Mouse (Mus musculus) ES-Bruce4 (cell line): ENCODE results near the gene Ankrd52.
A peak's percentile ranks its signal among the peaks of the same experiment; 100 is the strongest.

ENCODE experiments used
- CTCF ChIP-seq: IDR thresholded peaks from one replicate; pipeline ENCODE4 v1.8.1; 2011; ENCODE audit warnings: low read depth, low read length
- EP300 ChIP-seq: IDR thresholded peaks from 2 replicates; pipeline ENCODE4 v1.6.1; 2011; ENCODE audit warnings: low read depth, low read length; ENCODE audit not compliant: insufficient read depth
- POLR2A ChIP-seq: IDR thresholded peaks from one replicate; pipeline ENCODE4 v1.8.1; 2011; ENCODE audit warnings: low read length; ENCODE audit not compliant: insufficient read depth

- TF ChIP-seq CTCF (no peak), POLR2A (no peak), EP300 (0 out of 2 replicates have a peak, but pooled peaks have one; percentile 30)
Measured at GRCm38 (mm10) chr10:128441324-128442119, 64.6 kb downstream of the Ankrd52 start.
